Mouse (Mus musculus) urinary bladder, postnatal 36 days (tissue): ENCODE measurements around the gene Espnl.
A peak's percentile ranks its signal among the peaks of the same experiment; 100 is the strongest.

Experiments used
- DNase-seq, 2 experiments: peaks; one replicate each; pipeline ENCODE4 v3.0.0; 2022; ENCODE audit warnings: low spot score in 2 of 2, mixed read lengths in 1 of 2

The Espnl gene

GRCm38 (mm10) chr1:91321760-91322438, at the start of gene Espnl:
TSS of gene Espnl (plus strand) at chr1:91322075.
- DNase-seq = no peak

- no peak for DNase-seq
These were observed 49.6 kb upstream of the Espnl start for GRCm38 (mm10) chr1:91272260-91272659.

GRCm38 (mm10) chr1:91276581-91276980, 45.3 kb upstream of the Espnl start:
- no peak for DNase-seq

- no peak for DNase-seq
These were observed 44.4 kb upstream of the Espnl start for GRCm38 (mm10) chr1:91277480-91277879.

GRCm38 (mm10) chr1:91278410-91279119, 43.3 kb upstream of the Espnl start:
- DNase-seq = no peak

DNA sequence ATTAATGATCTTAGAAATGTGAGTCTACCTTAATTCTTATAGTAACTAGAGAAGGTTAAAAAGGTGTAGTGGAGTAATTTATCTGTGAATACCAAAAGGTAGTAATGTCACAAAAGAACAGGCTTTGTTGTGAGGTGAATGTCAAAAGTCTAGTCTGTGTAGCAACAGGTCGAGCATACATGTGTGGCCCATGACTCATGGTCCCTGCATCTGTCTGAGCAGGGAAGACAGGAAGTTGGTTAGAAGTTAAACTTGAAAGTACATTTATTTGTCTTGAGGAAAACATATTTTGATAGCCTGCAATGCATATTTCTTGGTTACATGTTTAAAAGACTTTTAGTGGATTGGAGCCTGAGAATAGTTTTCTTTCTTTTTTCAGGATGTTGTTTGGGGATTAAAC, 42.7 kb upstream of the Espnl start:
- DNase-seq = no peak

- DNase-seq = no peak
These were observed 39.3 kb upstream of the Espnl start for GRCm38 (mm10) chr1:91282582-91282981.

DNA sequence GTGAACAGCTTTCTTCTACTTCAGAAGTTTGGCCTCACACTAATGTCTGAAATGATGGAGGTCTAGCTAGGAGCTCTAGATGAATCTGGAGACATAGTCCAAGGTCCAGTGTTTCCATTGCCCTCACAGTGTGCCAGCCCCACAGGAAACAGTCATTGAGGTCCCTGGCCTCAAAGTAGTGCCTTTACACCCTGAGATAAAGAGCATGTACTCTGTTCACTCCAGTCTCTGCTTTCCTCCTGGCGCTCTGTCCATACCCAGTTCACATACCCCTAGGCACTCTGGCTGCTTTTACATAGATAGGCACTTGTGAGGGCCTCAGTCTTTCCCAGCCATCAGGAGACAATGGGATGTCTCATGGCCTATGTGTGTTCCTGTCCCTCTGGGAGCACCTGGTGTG, 32.5 kb upstream of the Espnl start:
- DNase-seq = no peak

- no peak for DNase-seq
These were observed 29.6 kb upstream of the Espnl start for GRCm38 (mm10) chr1:91292101-91292825.

DNA sequence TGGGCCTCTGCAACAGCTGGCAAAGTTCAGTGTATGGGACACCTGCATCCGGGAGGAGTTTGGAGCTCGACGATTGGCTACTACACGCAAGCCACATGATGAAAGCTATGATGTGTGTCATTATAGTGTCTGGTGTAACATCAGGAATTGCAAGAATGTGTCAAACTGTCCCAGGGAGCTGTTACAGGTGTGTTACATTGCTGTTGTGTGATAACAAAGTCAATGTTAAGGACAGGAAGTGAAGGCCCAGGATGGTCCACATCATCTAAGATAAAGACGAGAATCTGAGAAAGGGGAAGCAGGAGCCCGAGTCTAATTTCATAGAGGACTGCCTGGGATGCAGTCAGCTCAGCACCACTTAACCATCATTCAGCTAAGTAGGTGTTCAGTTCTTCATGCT, 26.3 kb upstream of the Espnl start:
- DNase-seq = no peak

GRCm38 (mm10) chr1:91297799-91298744, 23.8 kb upstream of the Espnl start, which contains the start of gene Scly:
TSS of gene Scly (plus strand) at chr1:91298338.
- DNase-seq = peak; percentile 89 to 95

DNA sequence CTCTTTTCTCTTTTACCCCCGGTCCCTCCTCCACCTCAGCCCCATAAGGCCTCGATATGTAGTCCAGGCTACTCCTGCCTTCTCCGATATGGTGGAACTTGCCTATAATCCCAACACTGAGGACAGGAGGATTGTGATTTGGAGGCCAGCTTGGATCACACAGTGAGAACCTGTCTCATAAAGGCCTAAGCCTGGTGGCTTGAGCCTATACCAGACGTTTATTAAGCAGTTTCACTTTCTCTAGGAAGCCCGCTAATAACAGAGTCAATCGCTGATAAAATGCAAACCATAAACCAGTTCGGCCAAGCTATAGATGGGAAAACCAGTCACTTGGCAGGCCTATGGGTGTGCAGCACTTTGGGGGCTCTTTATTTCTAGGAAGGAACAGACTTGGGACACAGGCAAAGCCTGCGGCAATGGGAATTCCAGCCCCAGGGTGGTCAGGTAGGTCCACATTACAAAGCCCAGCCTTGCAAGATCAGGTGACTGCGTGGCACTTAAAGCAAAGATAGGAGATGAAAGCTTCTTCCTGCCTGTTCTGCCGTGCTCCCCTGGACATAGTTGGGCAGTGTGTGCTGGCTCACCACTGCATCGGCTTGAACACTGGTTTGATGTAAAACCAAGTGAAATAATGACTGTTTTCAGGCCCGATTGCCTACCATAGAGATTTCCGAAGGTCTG, 22.7 kb upstream of the Espnl start:
- DNase-seq = no peak

DNA sequence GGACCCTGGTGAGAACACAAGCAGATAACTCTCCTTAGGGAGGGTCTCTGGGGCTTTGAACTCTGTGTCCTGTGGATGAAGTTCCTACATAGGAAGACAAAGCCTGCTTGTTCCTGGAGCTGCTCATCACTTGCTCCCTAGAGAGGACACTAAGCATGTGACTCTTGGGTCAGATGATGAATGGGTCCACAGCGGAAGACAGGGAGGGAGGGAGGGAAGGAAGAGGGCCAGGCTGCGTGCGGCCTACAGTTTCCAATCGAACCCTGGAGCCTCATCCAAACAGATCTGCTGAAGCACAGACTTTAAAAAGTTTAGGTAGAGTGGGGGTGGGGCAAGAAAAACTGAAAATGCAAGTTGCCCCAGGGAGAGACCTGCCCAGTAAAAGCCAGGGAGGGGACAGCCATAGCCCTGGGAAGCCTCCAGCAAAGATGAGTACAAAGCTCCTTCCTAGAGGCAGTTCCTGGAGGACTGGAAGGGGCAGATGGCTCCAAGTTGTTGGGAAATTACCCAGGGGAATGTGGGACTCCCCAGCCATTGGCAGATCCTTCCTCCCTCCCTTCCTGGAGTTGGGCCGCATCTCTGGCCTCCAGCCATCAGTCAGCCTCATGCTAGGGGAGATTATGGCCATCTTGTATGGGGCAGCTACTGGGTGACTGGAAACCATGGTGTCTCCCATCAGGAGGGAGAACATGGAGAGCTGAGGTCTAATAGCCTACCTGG, 22.0 kb upstream of the Espnl start:
- peak in 1 of 2 experiments; percentile 50 for DNase-seq

GRCm38 (mm10) chr1:91301206-91301920, 20.5 kb upstream of the Espnl start:
- DNase-seq = no peak

DNA sequence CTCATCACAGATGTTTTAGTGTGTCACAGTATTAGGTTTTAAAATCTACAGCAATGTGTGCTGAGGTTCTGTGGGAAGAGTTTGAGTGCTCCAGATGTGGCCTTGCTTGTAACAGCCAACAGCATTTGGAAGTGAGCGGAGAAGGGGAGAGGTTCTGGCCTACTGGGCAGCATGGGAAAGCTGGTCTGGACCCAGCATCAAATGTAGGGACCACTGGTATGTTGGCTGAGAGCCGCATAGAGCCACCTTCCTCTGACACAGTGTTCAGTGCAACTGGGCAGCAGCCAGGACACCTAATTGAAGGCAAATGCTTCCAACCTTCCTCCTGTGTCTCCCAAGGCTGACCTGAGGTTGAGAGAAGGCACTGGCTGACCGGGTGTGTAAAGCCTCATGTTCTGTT, 19.9 kb upstream of the Espnl start:
- no peak for DNase-seq

DNA sequence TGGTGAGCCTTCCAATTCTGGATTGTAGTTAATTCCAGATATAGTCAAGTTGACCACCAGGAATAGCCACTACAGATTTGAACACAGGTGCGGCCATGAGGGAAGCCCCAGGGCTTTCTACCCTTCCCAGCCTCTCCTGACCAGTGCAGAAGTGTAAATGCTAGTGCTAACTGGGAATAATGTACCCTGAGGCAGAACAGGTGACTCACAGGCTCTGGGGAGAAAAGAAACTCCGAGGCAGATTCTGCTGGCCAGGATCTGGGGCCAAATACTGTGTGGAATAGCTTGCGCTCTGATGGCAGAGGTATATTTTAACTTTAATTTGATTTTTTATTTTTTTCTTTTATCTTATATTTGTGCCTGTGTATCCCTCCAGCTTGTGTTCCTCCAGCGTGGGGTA, 17.3 kb upstream of the Espnl start:
- no peak for DNase-seq

- no peak for DNase-seq
These were observed 12.3 kb upstream of the Espnl start for GRCm38 (mm10) chr1:91309366-91310085.

DNA sequence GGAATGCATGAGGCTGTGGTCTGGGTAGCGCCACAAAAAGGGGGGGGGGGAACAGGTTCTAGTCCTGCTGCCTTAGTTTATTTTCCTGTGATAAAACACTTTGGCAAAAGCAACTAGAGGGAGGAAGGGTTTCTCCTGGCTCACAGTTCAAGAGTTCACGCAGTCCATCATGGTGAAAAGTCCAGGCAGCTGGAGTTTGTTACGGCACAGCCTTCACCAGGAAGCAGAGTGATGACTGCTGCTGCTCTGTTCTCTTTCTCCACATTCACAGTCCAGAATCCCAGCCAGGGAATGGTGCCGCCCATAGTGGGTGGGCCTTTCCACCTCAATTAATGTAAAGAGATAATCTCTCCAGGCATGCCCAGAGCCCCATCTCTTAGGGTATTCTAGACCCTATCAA, 9.6 kb upstream of the Espnl start:
- DNase-seq = no peak

DNA sequence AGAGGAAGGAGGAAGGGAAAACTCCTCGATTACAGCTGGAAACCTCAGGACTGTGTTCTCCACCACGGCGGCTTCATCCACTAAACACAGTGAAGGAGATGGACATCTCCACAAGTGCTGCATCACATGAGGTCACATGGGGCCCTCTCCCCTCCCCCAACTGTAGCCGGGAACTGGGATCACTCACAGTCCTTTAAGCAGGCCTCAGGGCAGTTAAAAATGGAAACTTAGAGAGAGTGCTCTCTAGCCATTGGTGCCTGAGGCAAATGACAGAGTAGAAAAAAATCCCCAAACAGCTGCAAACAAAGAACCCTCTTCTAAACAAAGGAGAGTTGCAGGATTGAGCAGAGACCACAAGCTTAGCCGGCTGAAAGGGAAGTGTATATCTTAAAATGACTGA, 8.6 kb upstream of the Espnl start:
- no peak for DNase-seq
